Mouse (Mus musculus): Measurements from ENCODE around the gene Arhgap24. TPM values are rescaled to one million over a fixed set of nuclear protein-coding genes. Genes with fewer than 3 reads are reported as not detected.

Gene Arhgap24
- polyA plus RNA-seq, 1 experiment = not detected

GRCm38 (mm10) chr5:102492152-102492551 lies 11.0 kb downstream of the Arhgap24 start:
- no peak for TF ChIP-seq TAL1 (IDR thresholded peaks at IDR 0.05; ENCODE audit: low read length)
- TF ChIP-seq GATA1 (IDR thresholded peaks at IDR 0.05; ENCODE audit: low read length) = no peak
- Histone ChIP-seq H3K4me1 (ENCODE audit: control insufficient read depth) (no peaks in the 10 kb centered on the region), H3K9me3 (ENCODE audit: control insufficient read depth, low read length) (no peaks in the 10 kb centered on the region; the same call in 1 of the 2 replicates), H3K4me3 (replicated peaks) (no peak overlapping the region), H3K27me3 (ENCODE audit: control insufficient read depth) (no peaks in the 10 kb centered on the region), H3K36me3 (ENCODE audit: control insufficient read depth) (no peaks in the 10 kb centered on the region)

GRCm38 (mm10) chr5:102494827-102495226 lies 13.6 kb downstream of the Arhgap24 start:
- Histone ChIP-seq H3K4me1 (ENCODE audit: control insufficient read depth) (no peaks in the 10 kb centered on the region), H3K36me3 (ENCODE audit: control insufficient read depth) (no peaks in the 10 kb centered on the region), H3K4me3 (replicated peaks) (no peak overlapping the region), H3K27me3 (ENCODE audit: control insufficient read depth) (no peaks in the 10 kb centered on the region), H3K9me3 (ENCODE audit: control insufficient read depth, low read length) (no peaks in the 10 kb centered on the region)
- no peak for TF ChIP-seq GATA1 (IDR thresholded peaks at IDR 0.05; ENCODE audit: low read length)
- no peak for TF ChIP-seq TAL1 (IDR thresholded peaks at IDR 0.05; ENCODE audit: low read length)

- no peak for TF ChIP-seq TAL1 (IDR thresholded peaks at IDR 0.05; ENCODE audit: low read length)
- no peak for TF ChIP-seq GATA1 (IDR thresholded peaks at IDR 0.05; ENCODE audit: low read length)
- H3K4me3 ChIP-seq (replicated peaks) = no peak overlapping the region
- no peaks in the 10 kb centered on the region for H3K36me3 ChIP-seq (ENCODE audit: control insufficient read depth)
- H3K27me3 ChIP-seq (ENCODE audit: control insufficient read depth) = no peaks in the 10 kb centered on the region
- no peaks in the 10 kb centered on the region; the same call in 1 of the 2 replicates for H3K9me3 ChIP-seq (ENCODE audit: control insufficient read depth, low read length)
- H3K4me1 ChIP-seq (ENCODE audit: control insufficient read depth) = no peaks in the 10 kb centered on the region
Measured at GRCm38 (mm10) chr5:102497205-102497604, 16.0 kb downstream of the Arhgap24 start.

GRCm38 (mm10) chr5:102498747-102499146 lies 17.6 kb downstream of the Arhgap24 start:
- no peaks in the 10 kb centered on the region for H3K27me3 ChIP-seq (ENCODE audit: control insufficient read depth)
- H3K4me3 ChIP-seq (replicated peaks) = no peak overlapping the region
- H3K36me3 ChIP-seq (ENCODE audit: control insufficient read depth) = no peaks in the 10 kb centered on the region
- H3K9me3 ChIP-seq (ENCODE audit: control insufficient read depth, low read length) = no peaks in the 10 kb centered on the region; the same call in 1 of the 2 replicates
- TF ChIP-seq GATA1 (IDR thresholded peaks at IDR 0.05; ENCODE audit: low read length) = no peak
- no peak for TF ChIP-seq TAL1 (IDR thresholded peaks at IDR 0.05; ENCODE audit: low read length)
- no peaks in the 10 kb centered on the region for H3K4me1 ChIP-seq (ENCODE audit: control insufficient read depth)

- Histone ChIP-seq H3K36me3 (ENCODE audit: control insufficient read depth) (no peaks in the 10 kb centered on the region; the same call in 1 of the 2 replicates), H3K9me3 (ENCODE audit: control insufficient read depth, low read length) (no peaks in the 10 kb centered on the region; the same call in 1 of the 2 replicates), H3K4me3 (replicated peaks) (no peak overlapping the region), H3K4me1 (ENCODE audit: control insufficient read depth) (no peaks in the 10 kb centered on the region), H3K27me3 (ENCODE audit: control insufficient read depth) (no peaks in the 10 kb centered on the region)
- no peak for TF ChIP-seq TAL1 (IDR thresholded peaks at IDR 0.05; ENCODE audit: low read length)
- TF ChIP-seq GATA1 (IDR thresholded peaks at IDR 0.05; ENCODE audit: low read length) = no peak
Measured at GRCm38 (mm10) chr5:102502333-102502732, 21.1 kb downstream of the Arhgap24 start.

- no peaks in the 10 kb centered on the region for H3K4me1 ChIP-seq (ENCODE audit: control insufficient read depth)
- no peaks in the 10 kb centered on the region; the same call in 1 of the 2 replicates for H3K36me3 ChIP-seq (ENCODE audit: control insufficient read depth)
- H3K27me3 ChIP-seq (ENCODE audit: control insufficient read depth) = no peaks in the 10 kb centered on the region
- H3K4me3 ChIP-seq (replicated peaks) = no peak overlapping the region
- no peak for TF ChIP-seq GATA1 (IDR thresholded peaks at IDR 0.05; ENCODE audit: low read length)
- H3K9me3 ChIP-seq (ENCODE audit: control insufficient read depth, low read length) = no peaks in the 10 kb centered on the region; the same call in 1 of the 2 replicates
Measured at GRCm38 (mm10) chr5:102503066-102503465, 21.9 kb downstream of the Arhgap24 start.

- H3K36me3 ChIP-seq (ENCODE audit: control insufficient read depth) = no peaks in the 10 kb centered on the region; the same call in 1 of the 2 replicates
- TF ChIP-seq TAL1 (IDR thresholded peaks at IDR 0.05; ENCODE audit: low read length) (no peak), GATA1 (IDR thresholded peaks at IDR 0.05; ENCODE audit: low read length) (no peak)
- H3K4me1 ChIP-seq (ENCODE audit: control insufficient read depth) = no peaks in the 10 kb centered on the region
- H3K9me3 ChIP-seq (ENCODE audit: control insufficient read depth, low read length) = no peaks in the 10 kb centered on the region; the same call in 1 of the 2 replicates
- no peak overlapping the region for H3K4me3 ChIP-seq (replicated peaks)
- no peaks in the 10 kb centered on the region for H3K27me3 ChIP-seq (ENCODE audit: control insufficient read depth)
Measured at GRCm38 (mm10) chr5:102503868-102504267, 22.7 kb downstream of the Arhgap24 start.

GRCm38 (mm10) chr5:102504557-102504956 lies 23.4 kb downstream of the Arhgap24 start:
- TF ChIP-seq GATA1 (IDR thresholded peaks at IDR 0.05; ENCODE audit: low read length) (no peak), TAL1 (IDR thresholded peaks at IDR 0.05; ENCODE audit: low read length) (no peak)
- Histone ChIP-seq H3K27me3 (ENCODE audit: control insufficient read depth) (no peaks in the 10 kb centered on the region), H3K9me3 (ENCODE audit: control insufficient read depth, low read length) (no peaks in the 10 kb centered on the region; the same call in 1 of the 2 replicates), H3K4me3 (replicated peaks) (no peak overlapping the region), H3K4me1 (ENCODE audit: control insufficient read depth) (no peaks in the 10 kb centered on the region), H3K36me3 (ENCODE audit: control insufficient read depth) (no peaks in the 10 kb centered on the region; the same call in 1 of the 2 replicates)

- no peak for TF ChIP-seq TAL1 (IDR thresholded peaks at IDR 0.05; ENCODE audit: low read length)
- no peak for TF ChIP-seq GATA1 (IDR thresholded peaks at IDR 0.05; ENCODE audit: low read length)
- Histone ChIP-seq H3K4me3 (replicated peaks) (no peak overlapping the region), H3K36me3 (ENCODE audit: control insufficient read depth) (no peaks in the 10 kb centered on the region; the same call in 1 of the 2 replicates), H3K4me1 (ENCODE audit: control insufficient read depth) (no peaks in the 10 kb centered on the region), H3K27me3 (ENCODE audit: control insufficient read depth) (no peaks in the 10 kb centered on the region), H3K9me3 (ENCODE audit: control insufficient read depth, low read length) (no peaks in the 10 kb centered on the region; the same call in 1 of the 2 replicates)
Measured at GRCm38 (mm10) chr5:102508162-102508561, 27.0 kb downstream of the Arhgap24 start.

GRCm38 (mm10) chr5:102509381-102509780 lies 28.2 kb downstream of the Arhgap24 start:
- no peak for TF ChIP-seq TAL1 (IDR thresholded peaks at IDR 0.05; ENCODE audit: low read length)
- no peak for TF ChIP-seq GATA1 (IDR thresholded peaks at IDR 0.05; ENCODE audit: low read length)
- H3K9me3 ChIP-seq (ENCODE audit: control insufficient read depth, low read length) = no peaks in the 10 kb centered on the region; the same call in 1 of the 2 replicates
- H3K4me1 ChIP-seq (ENCODE audit: control insufficient read depth) = no peaks in the 10 kb centered on the region
- no peak overlapping the region for H3K4me3 ChIP-seq (replicated peaks)
- no peaks in the 10 kb centered on the region for H3K27me3 ChIP-seq (ENCODE audit: control insufficient read depth)
- no peaks in the 10 kb centered on the region; the same call in 1 of the 2 replicates for H3K36me3 ChIP-seq (ENCODE audit: control insufficient read depth)

All from erythroblast, embryonic 14.5 days (primary cell).